Mouse (Mus musculus) heart, embryonic 14.5 days (tissue): ENCODE data around the gene P2rx7. TPM values are rescaled to one million over a fixed set of nuclear protein-coding genes. Genes with fewer than 3 reads are reported as not detected.

Source experiments
- ATAC-seq: fragments of 200-750 bp; cut with Nextera tagmentation; 2 replicates; pipeline ENCODE4 v1.8.0; 2017; ENCODE audit warnings: low read depth, moderate TSS enrichment; ENCODE audit not compliant: insufficient number of reproducible peaks, insufficient read depth, low FRiP score
- H3K27ac ChIP-seq, 2 experiments: fragments of 200-500 bp in 1 of 2; fragments of 300-500 bp in 1 of 2; sonication (generic) in 1 of 2; replicated peaks in 1 of 2; 2 replicates each; pipeline ENCODE4 v1.5.1; 2012 to 2014; ENCODE audit warnings: low read depth in 2 of 2, low read length in 2 of 2, control low read depth in 1 of 2, mild to moderate bottlenecking in 1 of 2, mixed read lengths in 1 of 2; ENCODE audit not compliant: control insufficient read depth in 1 of 2, insufficient read depth in 1 of 2
- H3K27me3 ChIP-seq: fragments of 300-500 bp; sonication (generic); 2 replicates; pipeline ENCODE4 v1.6.1; 2014; ENCODE audit warnings: mild to moderate bottlenecking, low read length, control low read depth; ENCODE audit not compliant: control insufficient read depth, insufficient read depth
- H3K36me3 ChIP-seq: fragments of 300-500 bp; sonication (generic); 2 replicates; pipeline ENCODE4 v1.6.1; 2014; ENCODE audit warnings: mild to moderate bottlenecking, control low read depth, low read length, mixed read lengths; ENCODE audit not compliant: control insufficient read depth, insufficient read depth
- H3K4me1 ChIP-seq, 2 experiments: fragments of 200-500 bp in 1 of 2; fragments of 300-500 bp in 1 of 2; sonication (generic) in 1 of 2; 2 replicates each; pipeline ENCODE4 v1.6.1; 2012 to 2014; ENCODE audit warnings: low read length in 2 of 2, control low read depth in 1 of 2, mixed read lengths in 1 of 2; ENCODE audit not compliant: control insufficient read depth in 2 of 2, insufficient read depth in 2 of 2
- H3K4me2 ChIP-seq: fragments of 300-500 bp; sonication (generic); 2 replicates; pipeline ENCODE4 v1.6.1; 2014; ENCODE audit warnings: mild to moderate bottlenecking, low read length
- H3K4me3 ChIP-seq, 2 experiments: fragments of 200-500 bp in 1 of 2; fragments of 300-500 bp in 1 of 2; sonication (generic) in 1 of 2; 2 replicates each; pipeline ENCODE4 v1.5.1; 2012 to 2014; ENCODE audit warnings: low read length in 2 of 2, mild to moderate bottlenecking in 2 of 2, control low read depth in 1 of 2, low read depth in 1 of 2, moderate library complexity in 1 of 2; ENCODE audit not compliant: control insufficient read depth in 1 of 2, insufficient read depth in 1 of 2
- H3K9ac ChIP-seq: fragments of 300-500 bp; sonication (generic); 2 replicates; pipeline ENCODE4 v1.6.1; 2014; ENCODE audit warnings: mild to moderate bottlenecking, low read length
- H3K9me3 ChIP-seq: fragments of 300-500 bp; sonication (generic); 2 replicates; pipeline ENCODE4 v1.6.1; 2016; ENCODE audit warnings: low read length, control low read depth; ENCODE audit not compliant: control insufficient read depth
- WGBS: fragments of 180-500 bp; shearing (Covaris S2); extraction: QIAGEN DNeasy Blood & Tissue Kit; methylation state at CpG from one replicate; pipeline ENCODE4 v1.1.7; 2014; 5-methylcytosine and 5-hydroxymethylcytosine counted together
- polyA plus RNA-seq: library from polyadenylated mRNA; unstranded; fragments of >200 nt; fragmentation: Nextera tagmentation; extraction: Ambion mirVana; gene quantifications from 2 replicates; pipeline ENCODE4 v1.2.1, GENCODE M21; 2014

P2rx7 gene
- polyA plus RNA-seq, result 1.2 and 1.4 TPM in 2 replicates

DNA sequence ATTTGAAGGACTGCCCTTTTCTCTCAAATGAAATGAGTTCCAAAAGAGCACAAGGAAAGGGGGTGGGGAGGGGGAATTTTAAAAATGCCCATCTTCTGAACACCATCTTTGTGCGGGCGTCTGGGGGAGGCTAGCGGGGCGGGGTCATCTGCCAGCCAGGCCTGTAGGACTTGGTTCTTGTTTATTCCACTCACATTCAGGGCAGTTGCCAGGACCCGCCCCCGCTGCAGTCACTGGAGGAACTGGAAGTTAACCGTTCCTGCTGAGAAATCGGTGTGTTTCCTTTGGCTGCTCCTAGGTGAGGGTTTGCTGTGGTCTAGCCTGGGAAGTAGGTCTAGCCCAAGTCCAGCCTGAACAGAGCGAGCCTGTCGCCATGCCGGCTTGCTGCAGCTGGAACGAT lies at the start of gene P2rx7:
Gene P2rx7, plus strand, starts transcription at position 211 of the 400 bp plus-strand sequence.
- Histone ChIP-seq H3K9ac (no peak within 1 kb of the TSS), H3K4me1 (peaks cover 10 to 17% of the 10 kb centered on the region in 2 experiments; a peak in 2 of 4 replicates), H3K4me2 (peak within 1 kb of the TSS; percentile 34; the same call in 1 of the 2 replicates), H3K27ac (0 out of 4 replicates have a peak within 1 kb of the TSS, but pooled peaks of 1 of the 2 experiments have one; percentile 8), H3K9me3 (no peaks in the 10 kb centered on the region), H3K4me3 (no peak within 1 kb of the TSS), H3K27me3 (no peaks in the 10 kb centered on the region), H3K36me3 (no peaks in the 10 kb centered on the region)
- ATAC-seq, result no peak
- 68% methylated on average over 12 of the region's 12 CpGs for WGBS

- peaks cover 73% of the 10 kb centered on the region for H3K36me3 ChIP-seq
- 88% methylated on average over 4 of the region's 4 CpGs for WGBS
- ATAC-seq, result no peak
These were observed 48.2 kb upstream of the P2rx7 start for GRCm38 (mm10) chr5:122595470-122595869.

DNA sequence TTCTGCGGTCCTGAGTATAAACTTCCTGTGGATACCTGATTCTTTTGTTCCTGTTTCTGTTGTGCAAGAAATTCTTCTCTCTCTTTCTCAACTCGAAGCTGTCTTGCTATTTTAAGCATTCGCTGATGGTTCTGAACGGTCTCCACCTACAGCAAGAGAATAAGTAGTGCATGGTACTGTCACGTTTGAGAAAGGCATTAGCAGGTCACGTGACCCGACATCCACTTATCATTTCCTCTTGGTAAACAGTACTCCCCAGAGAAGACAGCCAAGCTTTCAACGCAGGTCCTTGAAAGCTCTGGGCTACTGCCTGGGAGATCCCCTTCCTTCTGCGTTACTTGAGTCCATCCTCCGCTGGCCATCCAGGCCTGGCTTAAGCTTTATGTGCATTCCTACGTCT lies 41.5 kb upstream of the P2rx7 start:
- peak; percentile 81 for ATAC-seq
- Histone ChIP-seq H3K9ac (0 out of 2 replicates have a peak overlapping the region, but pooled peaks have one; percentile 8), H3K27me3 (no peaks in the 10 kb centered on the region), H3K4me2 (peak overlapping the region; percentile 36), H3K9me3 (no peaks in the 10 kb centered on the region), H3K27ac (peak overlapping the region; percentile 84 to 89), H3K4me3 (no peak overlapping the region), H3K36me3 (peaks cover 63% of the 10 kb centered on the region), H3K4me1 (peaks cover 5 to 13% of the 10 kb centered on the region in 2 experiments)
- WGBS, result 20% methylated on average over 11 of the region's 11 CpGs

More at GRCm38 (mm10) chr5:122595470-122595869, 48.2 kb upstream of the P2rx7 start:
- H3K27ac ChIP-seq, result no peak overlapping the region
- 0 out of 2 replicates have a peak, but pooled peaks cover 5% of the 10 kb centered on the region for H3K9me3 ChIP-seq
- no peaks in the 10 kb centered on the region for H3K27me3 ChIP-seq
- H3K4me1 ChIP-seq, result no peaks in the 10 kb centered on the region
- no peak overlapping the region for H3K9ac ChIP-seq
- no peak overlapping the region for H3K4me3 ChIP-seq
- H3K4me2 ChIP-seq, result no peak overlapping the region

DNA sequence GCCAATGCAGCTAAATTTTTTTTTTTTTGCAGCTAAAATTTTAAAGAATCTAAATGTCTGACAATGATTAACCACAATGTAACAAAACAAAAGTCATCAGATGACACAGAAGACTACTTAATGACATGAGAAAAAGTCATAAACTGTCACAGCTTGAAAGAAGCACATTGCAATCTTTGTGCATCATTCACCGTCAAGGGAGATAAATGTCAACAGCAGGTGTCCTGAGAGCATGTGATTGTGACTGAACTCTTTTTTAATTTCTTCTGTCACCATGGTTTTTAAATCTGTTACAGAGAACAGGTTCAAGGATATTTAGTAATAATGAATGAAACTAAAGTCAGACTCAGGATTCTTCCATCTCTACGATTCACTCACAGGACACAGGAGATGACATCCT lies 38.8 kb upstream of the P2rx7 start:
- no peaks in the 10 kb centered on the region for H3K27me3 ChIP-seq
- H3K9me3 ChIP-seq, result no peaks in the 10 kb centered on the region
- WGBS, result 51% methylated on average over 2 of the region's 2 CpGs
- H3K36me3 ChIP-seq, result peaks cover 64% of the 10 kb centered on the region
- no peak overlapping the region for H3K9ac ChIP-seq
- no peak overlapping the region for H3K4me3 ChIP-seq
- ATAC-seq, result no peak
- no peak overlapping the region for H3K27ac ChIP-seq
- H3K4me2 ChIP-seq, result no peak overlapping the region
- H3K4me1 ChIP-seq, result peaks cover 5 to 13% of the 10 kb centered on the region in 2 experiments

GRCm38 (mm10) chr5:122611651-122612050 lies 32.1 kb upstream of the P2rx7 start:
- peak overlapping the region; percentile 7 to 29; a peak in 2 of 4 replicates for H3K27ac ChIP-seq
- 69% methylated on average over 5 of the region's 5 CpGs for WGBS
- no peak overlapping the region for H3K9ac ChIP-seq
- H3K27me3 ChIP-seq, result no peaks in the 10 kb centered on the region
- no peaks in the 10 kb centered on the region for H3K9me3 ChIP-seq
- ATAC-seq, result no peak
- H3K4me2 ChIP-seq, result no peak overlapping the region
- H3K4me1 ChIP-seq, result peaks cover 5 to 13% of the 10 kb centered on the region in 2 experiments
- H3K36me3 ChIP-seq, result peaks cover 33% of the 10 kb centered on the region
- no peak overlapping the region for H3K4me3 ChIP-seq

GRCm38 (mm10) chr5:122613908-122614732 lies 29.6 kb upstream of the P2rx7 start, which contains the start of gene Ift81:
Gene Ift81 (minus strand): TSS chr5:122614518.
- WGBS, result 2% methylated on average over 67 of the region's 67 CpGs
- Histone ChIP-seq H3K27ac (peak within 1 kb of the TSS; percentile 89 to 90), H3K9me3 (no peaks in the 10 kb centered on the region), H3K27me3 (no peaks in the 10 kb centered on the region), H3K9ac (peak within 1 kb of the TSS; percentile 89), H3K4me2 (peak within 1 kb of the TSS; percentile 72), H3K4me1 (peaks cover 5 to 20% of the 10 kb centered on the region in 2 experiments), H3K4me3 (peak within 1 kb of the TSS; percentile 74 to 77), H3K36me3 (peaks cover 12% of the 10 kb centered on the region)
- peak; percentile 89 for ATAC-seq

GRCm38 (mm10) chr5:122617718-122618117 lies 26.0 kb upstream of the P2rx7 start:
- 55% methylated on average over 5 of the region's 5 CpGs for WGBS
- peak overlapping the region; percentile 12 to 99; a peak in 2 of 4 replicates for H3K27ac ChIP-seq
- H3K27me3 ChIP-seq, result no peaks in the 10 kb centered on the region
- no peak for ATAC-seq
- H3K4me3 ChIP-seq, result no peak overlapping the region
- no peak overlapping the region for H3K4me2 ChIP-seq
- no peak overlapping the region for H3K9ac ChIP-seq
- no peaks in the 10 kb centered on the region for H3K9me3 ChIP-seq
- H3K36me3 ChIP-seq, result no peaks in the 10 kb centered on the region
- peaks cover 27 to 52% of the 10 kb centered on the region in 2 experiments for H3K4me1 ChIP-seq
